Mouse (Mus musculus) liver, embryonic 14.5 days (tissue): ENCODE measurements around the gene Areg.

Source experiments
- CTCF ChIP-seq: IDR thresholded peaks from 2 replicates; pipeline ENCODE4 v1.5.1; 2016; ENCODE audit warnings: antibody characterized with exemption, low read depth, control low read depth
- EP300 ChIP-seq: IDR thresholded peaks from 2 replicates; pipeline ENCODE4 v1.6.1; 2016; ENCODE audit warnings: antibody characterized with exemption, low read depth

GRCm38 (mm10) chr5:91110023-91110670, 29.3 kb upstream of the Areg start:
- TF ChIP-seq CTCF (no peak), EP300 (no peak)
